Mouse (Mus musculus): ENCODE measurements around the gene Jade2. TPM values are rescaled to one million over a fixed set of nuclear protein-coding genes. Genes with fewer than 3 reads are reported as not detected.

Jade2 gene
- total and polyA plus RNA-seq, 2 experiments from 2014 or later: 0.56 to 3.3 TPM

DNA sequence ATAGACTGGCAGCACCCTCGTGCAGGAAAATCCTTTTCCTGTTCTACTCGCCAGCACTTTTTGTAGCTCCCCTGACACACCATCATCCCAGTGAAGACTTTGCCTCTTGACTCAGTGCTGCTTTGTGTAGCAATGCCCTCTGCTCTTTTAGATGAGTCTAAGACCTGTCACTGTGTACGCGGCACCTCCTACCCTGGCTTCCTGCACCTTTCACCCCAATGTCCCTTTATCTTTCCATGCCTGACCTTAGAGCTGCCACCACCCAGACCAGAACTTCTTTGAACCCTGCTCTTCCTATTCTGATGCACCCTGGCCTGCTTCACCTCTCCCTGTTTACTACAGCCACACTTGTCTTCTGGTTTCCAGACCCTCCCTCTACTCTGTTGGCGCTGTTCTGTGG lies 89.2 kb downstream of the Jade2 start:
- Histone ChIP-seq H3K36me3 (ENCODE audit: insufficient read depth) (no peaks in the 10 kb centered on the region), H3K27ac (ENCODE audit: low read depth, low read length) (no peak overlapping the region), H3K27me3 (ENCODE audit: insufficient read depth, low read length) (no peaks in the 10 kb centered on the region), H3K4me3 (ENCODE audit: low read depth, low read length) (no peak overlapping the region), H3K4me2 (ENCODE audit: low read depth) (no peak overlapping the region), H3K9ac (no peak overlapping the region), H3K4me1 (ENCODE audit: insufficient read depth) (0 out of 2 replicates have a peak, but pooled peaks cover 6% of the 10 kb centered on the region), H3K9me3 (ENCODE audit: low read length) (no peaks in the 10 kb centered on the region)
- DNase-seq (no peak), ATAC-seq (no peak)
- WGBS: 84% methylated on average over 5 of the region's 5 CpGs
- no peak for TF ChIP-seq CTCF (IDR thresholded peaks at IDR 0.05; ENCODE audit: low read depth)

- DNase-seq: no peak
- Histone ChIP-seq H3K27me3 (ENCODE audit: insufficient read depth, low read length) (no peaks in the 10 kb centered on the region), H3K4me1 (ENCODE audit: insufficient read depth) (peaks cover 11% of the 10 kb centered on the region; the same call in 1 of the 2 replicates), H3K9me3 (ENCODE audit: low read length) (no peaks in the 10 kb centered on the region), H3K27ac (ENCODE audit: low read depth, low read length) (no peak overlapping the region), H3K4me2 (ENCODE audit: low read depth) (no peak overlapping the region), H3K4me3 (ENCODE audit: low read depth, low read length) (no peak overlapping the region), H3K9ac (no peak overlapping the region), H3K36me3 (ENCODE audit: insufficient read depth) (no peaks in the 10 kb centered on the region)
- 88% methylated on average over 8 of the region's 8 CpGs for WGBS
- no peak for TF ChIP-seq CTCF (IDR thresholded peaks at IDR 0.05; ENCODE audit: low read depth)
- no peak for ATAC-seq
These were observed 89.8 kb downstream of the Jade2 start for GRCm38 (mm10) chr11:51767579-51768220.

DNA sequence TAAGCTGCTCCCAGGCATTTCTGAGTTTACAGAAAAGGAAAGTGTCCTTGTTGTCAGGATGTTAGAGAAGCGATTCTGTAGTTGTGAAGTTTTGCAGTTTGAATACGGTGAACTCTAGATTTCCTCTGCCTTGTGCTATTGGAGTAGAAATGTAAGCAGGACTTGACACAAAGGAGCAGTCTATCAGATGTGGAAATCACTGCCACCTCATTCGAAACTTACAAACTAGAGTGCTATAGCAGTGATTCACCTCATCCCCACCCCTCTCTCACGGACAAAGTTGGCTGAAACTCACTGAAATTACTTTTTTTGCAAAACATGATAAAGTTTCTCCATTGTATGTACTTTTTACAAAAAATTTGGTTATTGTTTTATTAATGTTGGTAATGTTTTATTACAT lies 92.6 kb downstream of the Jade2 start:
- 81% methylated on average over 4 of the region's 4 CpGs for WGBS
- no peak overlapping the region for H3K4me3 ChIP-seq (ENCODE audit: low read depth, low read length)

DNA sequence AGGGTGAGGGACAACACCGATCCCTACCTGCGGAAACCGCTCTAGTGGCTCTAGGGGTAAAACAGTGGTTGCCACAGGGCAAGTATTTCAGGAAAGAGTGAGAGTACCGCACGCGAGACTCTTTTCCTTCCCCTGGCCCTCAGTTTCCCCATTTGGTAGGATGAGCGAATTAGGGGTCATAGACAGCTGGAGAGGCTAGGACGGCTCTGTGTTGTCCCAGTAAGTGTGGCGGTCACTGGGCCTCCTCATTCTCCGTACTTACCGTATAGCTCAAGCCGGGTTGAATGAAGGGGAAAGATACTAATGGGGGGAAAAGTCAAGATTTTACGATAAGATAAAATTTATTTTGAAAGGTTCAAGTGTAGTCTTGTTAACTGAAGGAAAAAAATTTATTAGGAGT lies 93.5 kb downstream of the Jade2 start:
- H3K27ac ChIP-seq (ENCODE audit: low read depth, low read length): no peak overlapping the region
- no peaks in the 10 kb centered on the region for H3K9me3 ChIP-seq (ENCODE audit: low read length)
- WGBS: 6% methylated on average over 13 of the region's 13 CpGs
- H3K36me3 ChIP-seq (ENCODE audit: insufficient read depth): no peaks in the 10 kb centered on the region
- TF ChIP-seq CTCF (IDR thresholded peaks at IDR 0.05; ENCODE audit: low read depth): no peak
- DNase-seq (no peak), ATAC-seq (no peak; the same call in none of the 2 replicates)
- H3K4me2 ChIP-seq (ENCODE audit: low read depth): peak overlapping the region; percentile 89
- H3K9ac ChIP-seq: peak overlapping the region; percentile 84
- H3K27me3 ChIP-seq (ENCODE audit: insufficient read depth, low read length): no peaks in the 10 kb centered on the region
- H3K4me1 ChIP-seq (ENCODE audit: insufficient read depth): peaks cover 11% of the 10 kb centered on the region; the same call in 1 of the 2 replicates
- H3K4me3 ChIP-seq (ENCODE audit: low read depth, low read length): peak overlapping the region; percentile 95

More for the DNA sequence above, 92.6 kb downstream of the Jade2 start:
- H3K9ac ChIP-seq: no peak overlapping the region
- no peak overlapping the region for H3K27ac ChIP-seq (ENCODE audit: low read depth, low read length)
- ATAC-seq (no peak), DNase-seq (no peak)
- H3K4me2 ChIP-seq (ENCODE audit: low read depth): peak overlapping the region; percentile 89
- H3K4me1 ChIP-seq (ENCODE audit: insufficient read depth): peaks cover 11% of the 10 kb centered on the region; the same call in 1 of the 2 replicates
- H3K36me3 ChIP-seq (ENCODE audit: insufficient read depth): no peaks in the 10 kb centered on the region
- no peaks in the 10 kb centered on the region for H3K27me3 ChIP-seq (ENCODE audit: insufficient read depth, low read length)
- no peak for TF ChIP-seq CTCF (IDR thresholded peaks at IDR 0.05; ENCODE audit: low read depth)
- H3K9me3 ChIP-seq (ENCODE audit: low read length): no peaks in the 10 kb centered on the region

Other genes with a start within 250 kb of the Jade2 start
- gene Nhp2, start 237.9 kb downstream of the Jade2 start, total RNA-seq (2014; rRNA removed): 66.5 and 81.2 TPM in 2 replicates
- 118 and 155 TPM in 2 replicates for gene Nhp2, start 237.9 kb downstream of the Jade2 start, polyA plus RNA-seq (2015; fragmentation: Nextera tagmentation; extraction: Ambion mirVana)
- 70.7 and 88.2 TPM in 2 replicates for gene Rmnd5b, start 221.8 kb downstream of the Jade2 start, total RNA-seq (2014; rRNA removed)
- 74.4 and 75.9 TPM in 2 replicates for gene Rmnd5b, start 221.8 kb downstream of the Jade2 start, polyA plus RNA-seq (2015; fragmentation: Nextera tagmentation; extraction: Ambion mirVana)
- 23.4 and 26.4 TPM in 2 replicates for gene N4bp3, start 206.8 kb downstream of the Jade2 start, total RNA-seq (2014; rRNA removed)
- gene N4bp3, start 206.8 kb downstream of the Jade2 start, polyA plus RNA-seq (2015; fragmentation: Nextera tagmentation; extraction: Ambion mirVana): 17.3 and 17.9 TPM in 2 replicates
- 0.85 and 1.1 TPM in 2 replicates for gene D930048N14Rik, start 206.7 kb downstream of the Jade2 start, total RNA-seq (2014; rRNA removed)
- gene D930048N14Rik, start 206.7 kb downstream of the Jade2 start, polyA plus RNA-seq (2015; fragmentation: Nextera tagmentation; extraction: Ambion mirVana): 0.39 and 0.46 TPM in 2 replicates
- gene 0610009B22Rik, start 168.8 kb downstream of the Jade2 start, total RNA-seq (2014; rRNA removed): 32.5 and 40.9 TPM in 2 replicates
- gene 0610009B22Rik, start 168.8 kb downstream of the Jade2 start, polyA plus RNA-seq (2015; fragmentation: Nextera tagmentation; extraction: Ambion mirVana): 78.7 and 81.4 TPM in 2 replicates
- gene Sec24a, start 94.0 kb downstream of the Jade2 start, total RNA-seq (2014; rRNA removed): 9.7 and 12.6 TPM in 2 replicates
- 5.2 and 9.3 TPM in 2 replicates for gene Sec24a, start 94.0 kb downstream of the Jade2 start, polyA plus RNA-seq (2015; fragmentation: Nextera tagmentation; extraction: Ambion mirVana)
- 114 and 147 TPM in 2 replicates for gene Sar1b, start 94.0 kb downstream of the Jade2 start, total RNA-seq (2014; rRNA removed)
- 221 and 234 TPM in 2 replicates for gene Sar1b, start 94.0 kb downstream of the Jade2 start, polyA plus RNA-seq (2015; fragmentation: Nextera tagmentation; extraction: Ambion mirVana)
- 95.5 and 107 TPM in 2 replicates for gene Cdkn2aipnl, start 110.0 kb upstream of the Jade2 start, total RNA-seq (2014; rRNA removed)
- gene Cdkn2aipnl, start 110.0 kb upstream of the Jade2 start, polyA plus RNA-seq (2015; fragmentation: Nextera tagmentation; extraction: Ambion mirVana): 121 and 133 TPM in 2 replicates
- 148 and 162 TPM in 2 replicates for gene Ube2b, start 143.1 kb upstream of the Jade2 start, total RNA-seq (2014; rRNA removed)
- 244 and 249 TPM in 2 replicates for gene Ube2b, start 143.1 kb upstream of the Jade2 start, polyA plus RNA-seq (2015; fragmentation: Nextera tagmentation; extraction: Ambion mirVana)
- 33.2 and 35.5 TPM in 2 replicates for gene Cdkl3, start 146.6 kb upstream of the Jade2 start, total RNA-seq (2014; rRNA removed)
- 40.4 and 45.1 TPM in 2 replicates for gene Cdkl3, start 146.6 kb upstream of the Jade2 start, polyA plus RNA-seq (2015; fragmentation: Nextera tagmentation; extraction: Ambion mirVana)
- gene Ppp2ca, start 241.0 kb upstream of the Jade2 start, total RNA-seq (2014; rRNA removed): 141 and 143 TPM in 2 replicates
- gene Ppp2ca, start 241.0 kb upstream of the Jade2 start, polyA plus RNA-seq (2015; fragmentation: Nextera tagmentation; extraction: Ambion mirVana): 105 and 112 TPM in 2 replicates

Measured in forebrain, postnatal 0 days (tissue).